Mouse (Mus musculus): ENCODE data around the gene Ngdn. TPM values are rescaled to one million over a fixed set of nuclear protein-coding genes. Genes with fewer than 3 reads are reported as not detected.

The Ngdn gene
- total RNA-seq, 1 experiment, result 53.5 TPM

- in situ Hi-C loops (cut with MboI; ENCODE audit: low sequenced_read_pairs in 2 of 2, unreplicated experiment in 2 of 2), result no loop called here
- Histone ChIP-seq H3K4me1 (ENCODE audit: control insufficient read depth in 2 of 2, insufficient read depth in 2 of 2, low read length in 2 of 2, poor library complexity in 1 of 2) (peaks cover 0 to 17% of the 10 kb centered on the region in 2 experiments; a peak in 1 of 4 replicates), H3K9me3 (ENCODE audit: control insufficient read depth, insufficient read depth, low read depth, low read length) (no peaks in the 10 kb centered on the region), H3K4me3 (ENCODE audit: insufficient read depth in 1 of 2, low read depth in 1 of 2, low read length in 2 of 2, poor library complexity in 1 of 2, severe bottlenecking in 1 of 2) (no peak overlapping the region), H3K27ac (ENCODE audit: insufficient read depth, low read depth, low read length, poor library complexity, severe bottlenecking) (no peak overlapping the region), H3K36me3 (ENCODE audit: control insufficient read depth, insufficient read depth, low read length, poor library complexity, severe bottlenecking) (no peaks in the 10 kb centered on the region), H3K9ac (ENCODE audit: insufficient read depth, low read depth, low read length, poor library complexity, severe bottlenecking) (no peak overlapping the region)
- no peak for DNase-seq (ENCODE audit: low read depth, low spot score)
- no peak for TF ChIP-seq MAFK (IDR thresholded peaks at IDR 0.05; ENCODE audit: insufficient read depth, low read depth, low read length)
- no peak for TF ChIP-seq CHD2 (IDR thresholded peaks at IDR 0.05; ENCODE audit: low read depth, low read length)
- no peak for TF ChIP-seq ZC3H11A (IDR thresholded peaks at IDR 0.05; ENCODE audit: borderline replicate concordance, low read depth, low read length)
- no peak for TF ChIP-seq HCFC1 (IDR thresholded peaks at IDR 0.05; ENCODE audit: borderline replicate concordance, insufficient read depth, low read length)
- no peak for TF ChIP-seq ZNF384 (IDR thresholded peaks at IDR 0.05; ENCODE audit: low read depth, low read length)
Observed at GRCm38 (mm10) chr14:55005506-55005905, 9.7 kb upstream of the Ngdn start.

- DNase-seq (ENCODE audit: low read depth, low spot score), result no peak
- Histone ChIP-seq H3K27ac (ENCODE audit: insufficient read depth, low read depth, low read length, poor library complexity, severe bottlenecking) (no peak overlapping the region), H3K4me3 (ENCODE audit: insufficient read depth in 1 of 2, low read depth in 1 of 2, low read length in 2 of 2, poor library complexity in 1 of 2, severe bottlenecking in 1 of 2) (no peak overlapping the region), H3K9ac (ENCODE audit: insufficient read depth, low read depth, low read length, poor library complexity, severe bottlenecking) (no peak overlapping the region), H3K4me1 (ENCODE audit: control insufficient read depth in 2 of 2, insufficient read depth in 2 of 2, low read length in 2 of 2, poor library complexity in 1 of 2) (peaks cover 0 to 17% of the 10 kb centered on the region in 2 experiments; a peak in 1 of 4 replicates), H3K36me3 (ENCODE audit: control insufficient read depth, insufficient read depth, low read length, poor library complexity, severe bottlenecking) (no peaks in the 10 kb centered on the region), H3K9me3 (ENCODE audit: control insufficient read depth, insufficient read depth, low read depth, low read length) (no peaks in the 10 kb centered on the region)
- in situ Hi-C loops (cut with MboI; ENCODE audit: low sequenced_read_pairs in 2 of 2, unreplicated experiment in 2 of 2), result no loop called here
- TF ChIP-seq ZNF384 (IDR thresholded peaks at IDR 0.05; ENCODE audit: low read depth, low read length) (no peak), MAFK (IDR thresholded peaks at IDR 0.05; ENCODE audit: insufficient read depth, low read depth, low read length) (no peak), HCFC1 (IDR thresholded peaks at IDR 0.05; ENCODE audit: borderline replicate concordance, insufficient read depth, low read length) (no peak), ZC3H11A (IDR thresholded peaks at IDR 0.05; ENCODE audit: borderline replicate concordance, low read depth, low read length) (no peak), CHD2 (IDR thresholded peaks at IDR 0.05; ENCODE audit: low read depth, low read length) (no peak)
Observed at GRCm38 (mm10) chr14:55005967-55006366, 9.3 kb upstream of the Ngdn start.

GRCm38 (mm10) chr14:55006541-55006940, 8.7 kb upstream of the Ngdn start:
- Histone ChIP-seq H3K9me3 (ENCODE audit: control insufficient read depth, insufficient read depth, low read depth, low read length) (no peaks in the 10 kb centered on the region), H3K27ac (ENCODE audit: insufficient read depth, low read depth, low read length, poor library complexity, severe bottlenecking) (no peak overlapping the region), H3K9ac (ENCODE audit: insufficient read depth, low read depth, low read length, poor library complexity, severe bottlenecking) (no peak overlapping the region), H3K4me1 (ENCODE audit: control insufficient read depth in 2 of 2, insufficient read depth in 2 of 2, low read length in 2 of 2, poor library complexity in 1 of 2) (peaks cover 0 to 17% of the 10 kb centered on the region in 2 experiments; a peak in 1 of 4 replicates), H3K4me3 (ENCODE audit: insufficient read depth in 1 of 2, low read depth in 1 of 2, low read length in 2 of 2, poor library complexity in 1 of 2, severe bottlenecking in 1 of 2) (no peak overlapping the region), H3K36me3 (ENCODE audit: control insufficient read depth, insufficient read depth, low read length, poor library complexity, severe bottlenecking) (no peaks in the 10 kb centered on the region)
- TF ChIP-seq MAFK (IDR thresholded peaks at IDR 0.05; ENCODE audit: insufficient read depth, low read depth, low read length) (no peak), CHD2 (IDR thresholded peaks at IDR 0.05; ENCODE audit: low read depth, low read length) (no peak), ZC3H11A (IDR thresholded peaks at IDR 0.05; ENCODE audit: borderline replicate concordance, low read depth, low read length) (no peak), ZNF384 (IDR thresholded peaks at IDR 0.05; ENCODE audit: low read depth, low read length) (no peak), HCFC1 (IDR thresholded peaks at IDR 0.05; ENCODE audit: borderline replicate concordance, insufficient read depth, low read length) (no peak)
- in situ Hi-C loops (cut with MboI; ENCODE audit: low sequenced_read_pairs in 2 of 2, unreplicated experiment in 2 of 2), result no loop called here
- no peak for DNase-seq (ENCODE audit: low read depth, low spot score)

GRCm38 (mm10) chr14:55007120-55007908, 7.9 kb upstream of the Ngdn start:
- Histone ChIP-seq H3K4me3 (ENCODE audit: insufficient read depth in 1 of 2, low read depth in 1 of 2, low read length in 2 of 2, poor library complexity in 1 of 2, severe bottlenecking in 1 of 2) (no peak overlapping the region), H3K9ac (ENCODE audit: insufficient read depth, low read depth, low read length, poor library complexity, severe bottlenecking) (no peak overlapping the region), H3K4me1 (ENCODE audit: control insufficient read depth in 2 of 2, insufficient read depth in 2 of 2, low read length in 2 of 2, poor library complexity in 1 of 2) (peaks cover 0 to 15% of the 10 kb centered on the region in 2 experiments; a peak in 1 of 4 replicates), H3K9me3 (ENCODE audit: control insufficient read depth, insufficient read depth, low read depth, low read length) (no peaks in the 10 kb centered on the region), H3K27ac (ENCODE audit: insufficient read depth, low read depth, low read length, poor library complexity, severe bottlenecking) (no peak overlapping the region), H3K36me3 (ENCODE audit: control insufficient read depth, insufficient read depth, low read length, poor library complexity, severe bottlenecking) (no peaks in the 10 kb centered on the region)
- TF ChIP-seq HCFC1 (IDR thresholded peaks at IDR 0.05; ENCODE audit: borderline replicate concordance, insufficient read depth, low read length) (no peak), ZC3H11A (IDR thresholded peaks at IDR 0.05; ENCODE audit: borderline replicate concordance, low read depth, low read length) (no peak), CHD2 (IDR thresholded peaks at IDR 0.05; ENCODE audit: low read depth, low read length) (no peak), ZNF384 (IDR thresholded peaks at IDR 0.05; ENCODE audit: low read depth, low read length) (no peak), MAFK (IDR thresholded peaks at IDR 0.05; ENCODE audit: insufficient read depth, low read depth, low read length) (no peak)
- in situ Hi-C loops (cut with MboI; ENCODE audit: low sequenced_read_pairs in 2 of 2, unreplicated experiment in 2 of 2), result no loop called here
- no peak for DNase-seq (ENCODE audit: low read depth, low spot score)
